Mouse (Mus musculus) embryo, embryonic 11 days (tissue): ENCODE results near the gene Cacna1a.
"Not testable (repeated sequence)": the region's sequence is repeated elsewhere in the genome, so short reads cannot be mapped to it uniquely, and the experiment has no call there.

Experiments used
- DNase-seq: peaks from one replicate; pipeline ENCODE4 v3.0.0-alpha.2; 2015

Cacna1a gene

GRCm38 (mm10) chr8:84663483-84664327, 275.5 kb downstream of the Cacna1a start:
- peak; percentile 99 for DNase-seq

DNA sequence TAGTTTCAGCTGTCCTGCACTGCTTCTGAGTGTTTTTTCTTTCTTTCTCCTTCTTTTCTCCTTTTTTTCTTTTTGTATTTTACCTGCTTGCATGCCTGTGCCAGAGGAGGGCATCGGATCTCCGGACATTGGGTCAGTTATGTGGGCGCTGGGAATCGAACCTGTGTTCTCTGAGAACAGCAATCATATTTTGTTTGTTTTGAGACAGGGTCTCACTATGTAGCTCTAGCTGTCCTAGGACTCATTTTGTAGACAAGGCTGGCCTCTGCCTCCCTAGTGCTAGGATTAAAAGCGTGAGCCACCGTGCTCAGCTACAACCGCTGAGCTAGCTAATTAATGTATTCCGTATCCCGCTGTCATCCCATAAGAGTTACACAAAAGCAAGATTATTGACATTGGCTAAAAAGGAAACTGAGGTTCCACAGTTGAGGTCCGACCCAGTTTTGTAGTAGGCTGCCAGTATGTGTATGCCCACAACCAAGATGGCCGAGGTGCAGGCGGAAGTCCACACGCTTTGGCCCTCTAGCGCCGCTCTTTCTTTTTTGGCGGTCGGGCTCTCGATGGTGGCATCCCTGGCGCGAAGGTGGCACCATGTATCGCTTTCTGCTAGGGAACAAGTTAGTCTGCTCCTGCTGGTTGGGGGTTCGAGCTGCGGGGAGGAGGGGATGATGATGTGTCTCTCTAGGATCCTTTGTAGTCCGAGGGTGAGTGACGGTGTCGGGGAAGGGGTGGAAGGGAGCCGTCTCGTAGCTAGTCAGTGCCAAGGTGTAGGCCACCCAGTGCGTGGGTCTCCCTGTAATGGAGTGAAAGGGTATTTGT, 276.5 kb downstream of the Cacna1a start:
- peak; percentile 90 for DNase-seq

DNA sequence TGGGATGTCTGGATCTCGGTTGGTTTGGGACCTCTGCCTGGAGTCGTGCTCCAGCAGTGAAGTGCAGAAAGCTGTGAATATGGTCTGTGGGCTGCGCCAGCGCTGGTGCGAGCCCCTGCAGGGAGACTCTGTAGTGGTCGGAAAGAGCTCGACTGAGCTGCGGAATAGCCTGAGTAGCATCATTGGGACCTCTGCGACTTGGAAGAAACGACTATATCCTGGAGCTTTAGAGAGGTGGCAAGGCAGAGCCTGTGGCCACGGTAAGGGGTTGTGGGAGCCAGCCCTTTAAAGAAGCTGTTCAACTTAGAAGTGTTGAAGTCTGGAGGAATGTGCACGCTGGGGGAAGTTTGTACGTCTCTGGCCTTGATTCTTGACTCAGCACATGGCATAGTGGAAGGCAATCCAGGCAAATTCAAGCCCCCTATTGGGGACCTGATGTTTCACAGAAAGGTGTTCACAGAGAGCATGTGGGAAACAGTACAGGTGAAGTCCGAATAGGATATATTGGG, 277.2 kb downstream of the Cacna1a start:
- peak; percentile 59 for DNase-seq

DNA sequence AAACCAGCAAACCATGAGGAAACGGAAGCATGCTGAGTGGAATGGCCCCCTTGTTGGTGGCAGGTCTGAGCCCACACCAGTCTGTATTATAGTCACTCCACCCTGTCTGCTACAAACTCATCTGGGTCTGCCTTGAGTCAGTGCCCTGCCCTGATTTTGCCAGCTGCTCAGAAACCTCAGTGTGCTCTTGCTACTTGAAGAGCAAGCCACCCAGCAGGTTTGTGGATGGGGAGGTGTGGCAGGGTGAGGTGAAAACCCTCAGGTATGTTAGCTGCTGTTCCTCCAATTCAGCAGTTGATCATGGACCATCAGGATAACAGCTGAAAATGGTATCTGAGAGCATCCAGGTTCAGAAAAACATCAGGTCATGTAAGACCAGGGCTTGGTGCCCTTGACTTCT, 279.8 kb downstream of the Cacna1a start:
- DNase-seq, result no peak

GRCm38 (mm10) chr8:84668731-84669485, 280.7 kb downstream of the Cacna1a start:
- no peak for DNase-seq

- DNase-seq, result not testable (repeated sequence)
Measured at GRCm38 (mm10) chr8:84670295-84671006, 282.2 kb downstream of the Cacna1a start.

DNA sequence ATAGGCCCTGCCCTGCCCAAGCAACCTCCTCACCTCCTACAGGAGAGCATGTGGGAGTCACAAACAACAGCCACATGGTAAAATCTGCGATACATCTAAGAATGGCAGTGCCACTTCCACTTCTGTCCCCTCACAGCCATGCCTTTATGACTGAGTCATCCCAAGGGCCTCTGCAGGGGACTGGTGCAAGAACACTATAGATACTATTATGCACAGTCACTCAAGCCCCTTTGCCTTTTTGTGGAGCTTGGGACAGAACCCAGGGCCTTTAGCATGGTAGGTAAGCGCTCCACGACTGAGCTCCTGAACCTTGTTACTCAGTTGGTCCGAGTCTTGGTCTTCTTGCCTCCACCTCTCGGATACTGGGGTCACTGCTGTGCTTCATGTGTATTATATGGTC, 289.1 kb downstream of the Cacna1a start:
- no peak for DNase-seq

- DNase-seq, result no peak
Measured at GRCm38 (mm10) chr8:84681476-84681875, 293.2 kb downstream of the Cacna1a start.

GRCm38 (mm10) chr8:84682257-84682656, 294.0 kb downstream of the Cacna1a start:
- DNase-seq, result no peak

- no peak for DNase-seq
Measured at GRCm38 (mm10) chr8:84684537-84684936, 296.3 kb downstream of the Cacna1a start.

GRCm38 (mm10) chr8:84686191-84687002, 298.2 kb downstream of the Cacna1a start, which contains the start of gene Trmt1:
Gene Trmt1, plus strand, starts transcription at chr8:84686307.
- peak; percentile 41 for DNase-seq

- DNase-seq, result peak; percentile 78
Measured at GRCm38 (mm10) chr8:84687003-84687704, 298.9 kb downstream of the Cacna1a start.

- DNase-seq, result peak; percentile 97
Measured at GRCm38 (mm10) chr8:84687705-84688100, 299.5 kb downstream of the Cacna1a start, which contains the start of gene Nacc1. Gene Nacc1, minus strand, starts transcription at chr8:84687862.

DNA sequence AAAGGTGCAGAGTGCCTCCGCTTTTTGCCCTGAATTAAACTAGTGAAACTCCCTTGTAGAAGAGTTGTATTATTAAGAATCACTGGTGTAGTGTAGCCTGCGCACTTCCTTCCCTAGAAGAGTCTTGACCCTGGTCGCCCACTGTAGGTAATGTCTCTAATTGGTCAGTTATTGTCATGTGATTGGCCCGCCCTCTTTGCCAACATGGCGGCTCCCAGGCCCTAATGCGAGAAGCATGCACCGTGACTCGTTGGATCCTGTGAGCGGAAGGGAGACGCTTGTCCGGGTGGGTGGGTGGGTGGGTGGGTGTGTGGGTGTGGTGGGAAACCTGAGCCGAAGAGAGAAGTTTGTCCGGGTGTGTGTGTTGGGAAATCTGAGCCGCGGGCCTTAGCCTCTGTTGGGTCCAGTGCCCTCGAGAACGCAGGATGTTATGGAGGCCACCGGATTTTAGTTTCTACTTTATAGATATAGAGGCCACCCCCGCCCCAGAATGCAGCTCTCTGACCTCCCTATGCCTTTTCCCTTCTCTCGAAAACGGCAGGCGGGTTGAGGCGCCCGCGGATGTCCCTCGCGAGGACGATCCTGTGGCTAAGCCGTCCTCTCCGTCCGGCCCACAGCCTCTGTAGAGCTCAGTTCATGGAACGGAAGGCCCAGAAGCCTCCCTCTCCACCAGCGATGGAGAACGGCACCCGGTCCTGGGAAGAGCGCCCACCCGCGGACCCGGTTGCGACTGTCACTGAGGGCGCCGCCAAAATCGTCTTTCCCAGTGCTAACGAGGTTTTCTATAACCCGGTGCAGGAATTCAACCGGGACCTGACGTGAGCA, 301.1 kb downstream of the Cacna1a start:
- DNase-seq, result peak; percentile 93
